Mouse (Mus musculus) hindbrain, embryonic 14.5 days (tissue): Measurements from ENCODE around the gene Olfr713. TPM values are rescaled to one million over a fixed set of nuclear protein-coding genes. Genes with fewer than 3 reads are reported as not detected.

Experiments used
- ATAC-seq: fragments of 200-750 bp; cut with Nextera tagmentation; 2 replicates; pipeline ENCODE4 v1.8.0; 2017; ENCODE audit warnings: moderate number of reproducible peaks, mild to moderate bottlenecking, moderate TSS enrichment, moderate library complexity; ENCODE audit not compliant: low FRiP score
- DNase-seq: peaks from one replicate; pipeline ENCODE4 v3.0.0-alpha.2; 2015; ENCODE audit warnings: low spot score
- H3K27ac ChIP-seq: fragments of 300-500 bp; sonication (generic); 2 replicates; pipeline ENCODE4 v1.5.1; 2014; ENCODE audit warnings: mild to moderate bottlenecking, moderate library complexity
- H3K27me3 ChIP-seq: fragments of 300-500 bp; sonication (generic); 2 replicates; pipeline ENCODE4 v1.6.1; 2014; ENCODE audit warnings: mild to moderate bottlenecking, low read length, mixed read lengths; ENCODE audit not compliant: control insufficient read depth, insufficient read depth
- H3K36me3 ChIP-seq: fragments of 300-500 bp; sonication (generic); replicated peaks from 2 replicates; pipeline ENCODE4 v1.6.1; 2014; ENCODE audit not compliant: control insufficient read depth, insufficient read depth
- H3K4me1 ChIP-seq: fragments of 300-500 bp; sonication (generic); replicated peaks from 2 replicates; pipeline ENCODE4 v1.6.1; 2014; ENCODE audit warnings: antibody characterized with exemption, low read length, mixed read lengths; ENCODE audit not compliant: control insufficient read depth, insufficient read depth
- H3K4me2 ChIP-seq: fragments of 300-500 bp; sonication (generic); replicated peaks from 2 replicates; pipeline ENCODE4 v1.6.1; 2014; ENCODE audit warnings: mild to moderate bottlenecking, moderate library complexity
- H3K4me3 ChIP-seq: fragments of 300-500 bp; sonication (generic); replicated peaks from 2 replicates; pipeline ENCODE4 v1.5.1; 2014; ENCODE audit warnings: mild to moderate bottlenecking, low read length
- H3K9ac ChIP-seq: fragments of 300-500 bp; sonication (generic); 2 replicates; pipeline ENCODE4 v1.6.1; 2014
- H3K9me3 ChIP-seq: fragments of 300-500 bp; sonication (generic); 2 replicates; pipeline ENCODE4 v1.6.1; 2016; ENCODE audit warnings: low read length; ENCODE audit not compliant: control insufficient read depth
- WGBS: fragments of 180-500 bp; shearing (Covaris S2); extraction: QIAGEN DNeasy Blood & Tissue Kit; methylation state at CpG from one replicate; pipeline ENCODE4 v1.1.7; 2014; 5-methylcytosine and 5-hydroxymethylcytosine counted together
- polyA plus RNA-seq: library from polyadenylated mRNA; unstranded; fragments of >200 nt; fragmentation: Nextera tagmentation; extraction: Ambion mirVana; gene quantifications from 2 replicates; pipeline ENCODE4 v1.2.1, GENCODE M21; 2014

The Olfr713 gene
- not detected in 2 replicates for polyA plus RNA-seq

DNA sequence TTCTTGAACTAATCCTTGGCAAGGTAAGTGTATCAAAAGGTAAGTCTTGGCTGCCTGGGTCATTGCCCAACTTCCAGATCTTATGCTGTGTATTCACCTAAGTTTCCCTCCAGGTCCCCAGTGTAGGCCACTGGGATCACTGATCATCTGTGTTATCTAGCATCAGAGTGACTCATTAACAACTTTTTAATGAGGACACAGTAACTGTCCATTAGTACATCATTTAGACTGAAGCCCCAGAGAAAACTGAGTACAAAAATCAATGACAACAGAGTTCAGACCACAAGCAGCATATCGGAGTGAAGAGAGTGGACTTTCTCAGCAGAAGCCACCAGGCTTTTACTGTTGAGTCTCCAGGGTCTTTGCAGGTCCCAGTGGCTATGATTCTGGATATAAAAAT is at the start of gene Olfr713:
TSS of gene Olfr713 (plus strand) at position 301 of the 400 bp plus-strand sequence.
- Histone ChIP-seq H3K4me3 (no peak within 1 kb of the TSS), H3K27ac (no peak within 1 kb of the TSS), H3K9ac (no peak within 1 kb of the TSS), H3K4me1 (no peaks in the 10 kb centered on the region), H3K36me3 (no peaks in the 10 kb centered on the region), H3K27me3 (no peaks in the 10 kb centered on the region), H3K4me2 (no peak within 1 kb of the TSS), H3K9me3 (no peaks in the 10 kb centered on the region)
- 87% methylated on average over 1 of the region's 1 CpGs for WGBS
- ATAC-seq (no peak), DNase-seq (no peak)

DNA sequence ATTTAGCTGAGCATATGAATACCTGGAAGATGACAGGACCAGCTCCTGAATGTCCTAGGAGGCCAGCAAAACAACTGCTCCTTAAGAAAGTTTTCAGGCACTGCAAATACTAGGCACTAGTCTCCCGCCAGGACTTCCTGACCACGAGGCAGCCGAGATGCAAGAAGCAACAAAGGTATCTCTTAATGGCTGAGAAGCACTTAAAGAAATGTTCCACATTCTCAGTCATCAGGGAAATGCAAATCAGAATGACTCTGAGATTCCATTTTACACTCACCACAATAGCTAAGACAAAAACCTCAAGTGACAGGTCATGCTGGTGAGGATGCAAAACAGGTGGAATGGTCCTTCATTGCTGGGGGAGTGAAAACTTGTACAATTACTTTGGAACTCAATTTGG is 45.7 kb upstream of the Olfr713 start:
- WGBS = 89% methylated on average over 3 of the region's 3 CpGs
- ATAC-seq = no peak
- H3K27me3 ChIP-seq = no peaks in the 10 kb centered on the region

DNA sequence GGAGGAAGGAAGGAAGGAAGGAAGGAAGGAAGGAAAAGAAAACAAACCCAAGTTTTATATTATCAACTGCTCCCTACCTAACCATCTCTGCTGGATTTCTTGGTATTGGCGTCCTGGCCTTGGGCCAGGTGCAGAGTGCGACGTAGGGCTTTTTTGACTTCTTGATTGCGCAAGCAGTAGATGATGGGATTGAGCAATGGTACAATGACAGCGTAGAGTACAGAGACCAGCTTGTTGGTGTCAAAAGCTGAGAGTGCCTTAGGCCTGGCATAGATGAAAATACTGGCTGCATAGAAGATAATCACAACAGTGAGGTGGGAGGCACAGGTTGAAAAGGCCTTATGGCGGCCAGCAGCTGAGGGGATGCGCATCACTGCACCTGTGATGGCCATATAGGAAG is 30.2 kb upstream of the Olfr713 start:
- Histone ChIP-seq H3K27me3 (no peaks in the 10 kb centered on the region), H3K36me3 (no peaks in the 10 kb centered on the region), H3K4me3 (no peak overlapping the region), H3K4me2 (no peak overlapping the region), H3K9ac (no peak overlapping the region), H3K4me1 (no peaks in the 10 kb centered on the region), H3K9me3 (no peaks in the 10 kb centered on the region), H3K27ac (no peak overlapping the region)
- ATAC-seq (no peak), DNase-seq (no peak)
- WGBS = 89% methylated on average over 7 of the region's 7 CpGs

More for the DNA sequence above, 45.7 kb upstream of the Olfr713 start:
- Histone ChIP-seq H3K9me3 (no peaks in the 10 kb centered on the region), H3K4me1 (no peaks in the 10 kb centered on the region), H3K36me3 (no peaks in the 10 kb centered on the region), H3K9ac (no peak overlapping the region), H3K4me2 (no peak overlapping the region), H3K4me3 (no peak overlapping the region), H3K27ac (no peak overlapping the region)
- DNase-seq = no peak

DNA sequence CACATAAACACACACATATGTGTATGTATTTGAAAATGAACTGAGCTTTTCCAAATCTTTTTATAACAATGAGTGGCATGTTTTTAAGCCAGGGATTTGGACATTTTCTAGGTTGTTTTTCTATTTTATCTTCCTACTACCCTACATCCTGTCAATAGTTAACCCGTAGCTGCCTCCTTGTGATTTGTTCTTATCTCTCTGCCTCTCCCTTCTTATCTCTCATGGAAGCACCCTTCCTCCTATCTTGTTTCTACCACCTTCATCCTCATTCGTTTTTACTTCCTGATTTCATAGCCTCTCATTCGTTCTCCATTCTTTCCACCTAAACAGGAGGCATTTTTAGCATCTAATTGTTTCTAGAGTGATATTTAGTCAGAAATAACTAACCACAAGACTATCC is 26.8 kb upstream of the Olfr713 start:
- no peak overlapping the region for H3K4me2 ChIP-seq
- WGBS = 75% methylated on average over 3 of the region's 3 CpGs
- H3K36me3 ChIP-seq = no peaks in the 10 kb centered on the region
- ATAC-seq (no peak), DNase-seq (no peak)
- H3K4me3 ChIP-seq = no peak overlapping the region
- H3K9ac ChIP-seq = no peak overlapping the region
- no peaks in the 10 kb centered on the region for H3K27me3 ChIP-seq
- no peaks in the 10 kb centered on the region for H3K9me3 ChIP-seq
- H3K4me1 ChIP-seq = no peaks in the 10 kb centered on the region
- H3K27ac ChIP-seq = no peak overlapping the region

DNA sequence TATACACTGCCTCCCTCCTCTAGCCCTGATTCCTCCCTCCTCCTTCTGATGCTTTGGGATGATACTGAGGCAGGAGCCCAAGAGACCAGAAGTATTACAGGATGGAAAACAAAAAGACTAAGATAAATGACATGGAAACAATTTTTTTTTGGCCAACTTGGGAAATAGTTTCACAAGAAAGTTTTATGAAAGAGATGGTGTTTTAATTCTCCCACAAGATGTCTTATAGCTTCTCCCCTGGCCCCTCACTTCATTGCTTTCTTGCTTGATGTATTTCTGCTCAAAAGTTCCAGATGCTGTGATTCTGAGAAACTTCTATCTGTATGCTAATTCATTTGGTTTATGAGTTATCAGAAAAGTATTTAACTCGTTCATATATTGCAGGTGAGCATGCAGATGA is 25.0 kb upstream of the Olfr713 start, which contains the start of gene Olfr2:
TSS of gene Olfr2 (minus strand) at position 101 of the 400 bp plus-strand sequence.
- Histone ChIP-seq H3K36me3 (no peaks in the 10 kb centered on the region), H3K27me3 (no peaks in the 10 kb centered on the region), H3K4me2 (no peak within 1 kb of the TSS), H3K27ac (no peak within 1 kb of the TSS), H3K4me3 (no peak within 1 kb of the TSS), H3K4me1 (no peaks in the 10 kb centered on the region), H3K9ac (no peak within 1 kb of the TSS), H3K9me3 (no peaks in the 10 kb centered on the region)
- DNase-seq = no peak
- ATAC-seq = no peak
- WGBS = 60% methylated on average over 1 of the region's 1 CpGs

DNA sequence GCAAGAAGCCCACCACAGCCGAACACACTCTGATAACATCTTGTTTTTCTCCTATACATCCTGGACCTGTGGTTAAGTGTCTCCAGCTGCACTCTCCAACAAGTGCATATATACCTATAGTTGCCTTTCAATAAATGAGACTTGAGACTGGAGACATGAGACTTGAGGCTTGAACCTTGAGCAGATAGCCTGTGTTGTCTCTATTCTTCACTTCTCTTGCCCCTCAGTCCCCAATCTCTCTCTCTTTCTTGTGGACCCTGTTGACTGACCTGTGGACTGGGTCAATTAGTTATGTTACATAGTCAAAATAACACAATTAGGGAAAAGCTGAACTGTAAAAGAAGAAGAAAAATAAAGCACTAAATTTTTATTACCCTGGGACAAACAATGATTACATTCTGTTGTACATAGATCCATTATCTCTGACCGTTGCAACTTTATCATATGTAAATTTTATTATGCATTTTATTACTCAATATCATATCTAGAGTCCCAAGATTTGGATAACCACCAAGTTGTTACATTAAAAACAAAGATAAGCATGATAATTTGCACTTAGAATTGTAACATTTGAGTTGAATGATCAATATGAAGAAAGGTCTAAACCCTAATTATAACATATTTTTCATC is 9.1 kb downstream of the Olfr713 start:
- H3K9ac ChIP-seq = no peak overlapping the region
- H3K27me3 ChIP-seq = no peaks in the 10 kb centered on the region
- WGBS = 76% methylated on average over 2 of the region's 2 CpGs
- H3K4me1 ChIP-seq = no peaks in the 10 kb centered on the region
- H3K9me3 ChIP-seq = no peaks in the 10 kb centered on the region
- DNase-seq (no peak), ATAC-seq (no peak)
- H3K36me3 ChIP-seq = no peaks in the 10 kb centered on the region
- no peak overlapping the region for H3K27ac ChIP-seq
- no peak overlapping the region for H3K4me2 ChIP-seq
- H3K4me3 ChIP-seq = no peak overlapping the region

DNA sequence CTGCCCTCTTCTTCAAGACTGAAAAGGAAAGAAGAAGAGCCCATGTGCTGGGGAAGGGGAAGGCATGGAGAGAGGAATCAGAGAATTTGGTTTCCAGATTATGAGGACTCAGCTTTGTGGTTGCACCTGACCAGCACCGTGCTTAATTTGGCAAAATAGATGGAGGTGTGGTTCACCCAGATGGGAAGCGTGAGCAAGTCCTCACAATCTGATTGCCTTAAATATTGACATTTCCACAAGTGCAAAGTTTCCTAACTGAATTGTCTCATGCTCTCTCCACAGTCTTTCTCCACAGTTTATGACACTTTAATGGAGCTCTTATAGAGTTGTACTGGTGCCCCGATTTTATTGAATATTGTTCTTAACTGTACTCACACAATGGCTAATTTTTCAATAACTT is 12.2 kb downstream of the Olfr713 start:
- Histone ChIP-seq H3K4me1 (no peaks in the 10 kb centered on the region), H3K36me3 (no peaks in the 10 kb centered on the region), H3K27me3 (no peaks in the 10 kb centered on the region), H3K4me3 (no peak overlapping the region), H3K4me2 (no peak overlapping the region), H3K9ac (no peak overlapping the region), H3K27ac (no peak overlapping the region), H3K9me3 (no peaks in the 10 kb centered on the region)
- WGBS = 92% methylated on average over 3 of the region's 3 CpGs
- no peak for ATAC-seq
- no peak for DNase-seq

DNA sequence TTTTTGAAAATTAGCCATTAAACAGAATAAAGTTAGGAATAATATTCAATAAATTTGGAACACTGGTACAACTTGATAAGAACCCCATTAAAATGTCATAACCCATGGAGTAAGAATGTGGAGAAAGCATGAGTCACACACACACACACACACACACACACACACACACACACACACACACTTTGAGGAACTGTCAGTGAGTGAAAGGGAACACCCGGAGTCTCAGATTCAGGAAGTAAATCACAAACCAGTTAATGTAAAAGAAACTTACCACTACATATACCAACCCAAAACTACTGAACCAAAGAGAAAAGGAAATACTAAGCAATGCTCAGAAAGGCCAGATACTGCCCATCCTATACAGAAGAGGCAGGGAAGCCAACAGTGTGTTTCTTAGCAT is 13.4 kb downstream of the Olfr713 start:
- Histone ChIP-seq H3K4me3 (no peak overlapping the region), H3K27ac (no peak overlapping the region), H3K27me3 (no peaks in the 10 kb centered on the region), H3K4me2 (no peak overlapping the region), H3K9me3 (no peaks in the 10 kb centered on the region), H3K4me1 (no peaks in the 10 kb centered on the region), H3K36me3 (no peaks in the 10 kb centered on the region), H3K9ac (no peak overlapping the region)
- no peak for DNase-seq
- no peak for ATAC-seq
- 92% methylated on average over 1 of the region's 1 CpGs for WGBS

DNA sequence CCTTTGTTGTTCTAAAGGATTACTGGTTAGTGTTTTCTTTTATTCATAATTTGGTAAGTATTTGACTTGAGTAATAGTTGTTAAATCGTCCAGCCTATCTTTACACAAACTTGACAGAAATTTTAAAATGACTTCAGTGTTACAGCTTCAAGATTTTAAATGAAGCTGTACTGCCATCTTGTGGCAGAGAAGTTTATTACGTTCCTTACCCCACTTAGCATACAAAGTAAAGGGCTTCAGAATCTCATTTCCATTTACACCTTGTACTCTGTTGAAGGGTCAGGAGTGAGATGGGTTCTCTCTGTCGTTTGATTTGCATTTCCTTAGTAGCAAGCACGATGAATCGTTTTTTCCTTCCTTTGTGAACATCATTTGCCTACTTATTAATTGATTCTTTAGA is 14.9 kb downstream of the Olfr713 start:
- Histone ChIP-seq H3K36me3 (no peaks in the 10 kb centered on the region), H3K9me3 (no peaks in the 10 kb centered on the region), H3K4me2 (no peak overlapping the region), H3K4me1 (no peaks in the 10 kb centered on the region), H3K27ac (no peak overlapping the region), H3K9ac (no peak overlapping the region), H3K27me3 (no peaks in the 10 kb centered on the region), H3K4me3 (no peak overlapping the region)
- ATAC-seq (peak; percentile 64; the same call in 1 of the 2 replicates), DNase-seq (peak; percentile 91)
- WGBS = 8% methylated on average over 5 of the region's 5 CpGs

DNA sequence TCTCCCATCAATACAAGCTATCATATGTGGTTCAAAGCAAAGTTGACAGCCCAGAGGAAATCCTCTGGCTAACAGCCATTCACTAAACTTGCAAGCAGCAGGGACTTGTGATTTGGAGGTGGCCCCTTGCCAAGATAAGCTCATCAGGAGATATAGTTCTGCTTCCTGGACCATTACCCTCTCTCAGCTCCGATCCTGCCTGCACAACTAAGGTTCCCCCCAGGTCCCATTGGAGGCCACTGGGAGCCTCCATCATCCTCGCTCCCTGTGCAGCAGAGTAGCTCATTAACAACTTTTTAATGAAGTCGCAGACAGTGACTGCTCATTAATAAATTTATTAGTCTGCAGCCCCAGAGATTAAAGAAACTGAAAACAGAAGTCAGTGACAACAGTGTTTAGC is 16.6 kb downstream of the Olfr713 start:
- ATAC-seq = peak; percentile 27; the same call in 1 of the 2 replicates
- DNase-seq = no peak

More for the DNA sequence above, 16.6 kb downstream of the Olfr713 start:
- Histone ChIP-seq H3K4me3 (no peak overlapping the region), H3K9ac (no peak overlapping the region), H3K9me3 (no peaks in the 10 kb centered on the region), H3K4me2 (no peak overlapping the region), H3K27me3 (no peaks in the 10 kb centered on the region), H3K36me3 (no peaks in the 10 kb centered on the region), H3K4me1 (no peaks in the 10 kb centered on the region), H3K27ac (no peak overlapping the region)
- 50% methylated on average over 3 of the region's 3 CpGs for WGBS
